Mouse (Mus musculus) heart, postnatal 25 days (tissue): ENCODE measurements around the gene Lama1. TPM values are rescaled to one million over a fixed set of nuclear protein-coding genes. Genes with fewer than 3 reads are reported as not detected.

Experiments used
- DNase-seq: peaks from one replicate; pipeline ENCODE4 v3.0.0; 2022; ENCODE audit warnings: low spot score
- intact Hi-C: fragments of 180-260 bp; cut with DNase I; formaldehyde crosslinking; loops from one replicate; pipeline ENCODE4 v1.15.1; 2025
- total RNA-seq, 2 experiments: library from RNA; stranded (reverse); gene quantifications; 2 replicates each; pipeline ENCODE4 v1.2.3; 2021

The Lama1 gene
- 1 to 10 TPM in 1 of 2 experiments, under 1 TPM in 1; 0.78 to 1.1 TPM for total RNA-seq

DNA sequence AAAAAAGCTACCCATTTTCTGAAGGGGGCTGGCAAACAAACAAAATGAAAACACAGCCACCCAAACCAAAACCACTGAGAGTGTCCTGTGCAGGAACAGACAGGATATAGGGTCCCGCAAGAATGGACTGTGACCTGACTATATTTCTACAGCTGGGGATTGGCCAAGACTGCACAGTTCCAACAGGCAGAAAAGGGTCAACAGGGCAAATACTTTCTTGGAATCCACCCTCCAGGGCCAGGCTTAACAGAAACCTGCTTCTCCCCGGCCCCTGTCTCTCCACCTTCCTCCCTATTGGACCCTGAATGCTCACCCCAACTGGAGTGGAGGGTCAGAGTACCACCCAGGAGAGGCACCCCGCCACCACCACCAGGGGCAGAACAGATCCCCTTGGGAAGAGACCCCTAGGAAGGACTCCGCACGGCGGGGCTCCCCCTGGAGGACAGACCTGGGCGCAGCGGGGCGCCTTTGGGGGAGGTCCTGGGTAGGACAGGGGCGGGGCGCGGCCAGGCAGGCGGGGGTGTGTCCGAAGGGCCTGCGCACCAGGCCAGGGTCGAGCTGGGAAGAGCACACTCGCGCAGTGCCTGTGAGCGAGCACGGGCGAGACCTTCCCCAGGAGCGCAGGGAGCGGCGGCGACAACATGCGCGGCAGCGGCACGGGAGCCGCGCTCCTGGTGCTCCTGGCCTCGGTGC is at the start of gene Lama1:
Lama1 (plus strand) TSS at position 566 of the 693 bp plus-strand sequence.
- intact Hi-C loops: no loop called here

DNA sequence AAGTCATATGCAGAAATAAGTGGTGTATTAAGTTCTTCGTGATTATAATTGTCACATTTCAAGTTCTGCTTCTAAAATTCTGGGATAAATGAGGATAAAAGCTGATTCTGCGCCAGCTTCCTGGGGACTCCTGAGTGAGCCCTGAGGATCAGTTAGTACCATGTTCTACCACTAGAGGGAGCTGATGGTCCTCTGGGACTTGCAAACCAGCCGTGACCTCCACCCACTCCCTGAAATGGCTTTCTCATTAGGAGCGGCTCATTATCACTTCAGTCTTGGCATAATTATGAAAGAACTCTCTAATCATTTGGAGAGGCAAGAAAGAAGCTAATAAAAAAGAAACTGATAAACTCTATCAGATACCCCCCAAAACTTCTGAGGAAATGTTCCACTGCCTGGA is 45.6 kb upstream of the Lama1 start:
- intact Hi-C loops: loop anchor here (5.0 kb wide), 1 partner anchor 186 kb away; no protein-coding TSS in a partner anchor
- DNase-seq: no peak

More for the DNA sequence above, at the start of gene Lama1:
- DNase-seq: peak; percentile 6

DNA sequence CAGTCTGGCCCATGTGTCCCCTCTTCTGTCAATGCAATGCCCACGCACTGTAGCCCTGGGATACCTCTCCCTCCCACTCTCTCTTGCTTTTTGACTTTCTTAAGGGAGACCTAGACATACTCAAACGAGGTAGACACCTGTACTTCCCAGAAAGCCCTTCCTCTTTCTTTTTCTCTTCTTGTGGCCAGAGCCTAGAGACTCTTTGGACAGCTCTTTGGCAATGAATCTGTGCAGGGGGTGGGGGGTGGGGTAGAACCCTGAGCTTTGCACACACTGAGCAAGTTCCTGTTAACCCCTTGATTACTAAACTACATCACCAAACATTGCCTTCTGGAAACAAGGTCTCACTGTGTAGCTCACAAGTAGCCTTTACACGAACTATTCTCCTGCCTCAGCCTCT is 32.8 kb upstream of the Lama1 start:
- DNase-seq: no peak
- intact Hi-C loops: no loop called here

DNA sequence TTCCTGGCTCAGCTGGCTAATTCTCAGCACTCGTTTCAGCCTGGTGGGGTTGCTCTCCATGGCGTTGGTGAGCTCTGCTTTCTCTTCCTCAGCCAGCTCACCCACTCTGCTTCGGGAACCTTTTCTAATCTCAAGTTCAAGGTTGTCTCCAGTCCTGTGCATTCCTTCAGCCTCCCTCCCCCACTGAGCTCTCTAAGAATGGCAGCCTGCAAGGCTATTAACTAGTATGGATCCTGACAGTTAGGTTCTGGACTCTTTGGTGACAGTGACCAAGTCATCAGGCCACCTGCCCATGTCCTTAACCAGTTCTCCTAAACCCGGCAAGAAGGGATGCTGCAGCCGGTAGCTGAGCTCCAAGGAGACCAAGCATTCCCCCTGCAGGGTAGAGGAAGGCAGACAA is 30.1 kb upstream of the Lama1 start:
- intact Hi-C loops: loop anchor here (5.0 kb wide), 3 partner anchors 80 to 980 kb away; no protein-coding TSS in a partner anchor
- no peak for DNase-seq

DNA sequence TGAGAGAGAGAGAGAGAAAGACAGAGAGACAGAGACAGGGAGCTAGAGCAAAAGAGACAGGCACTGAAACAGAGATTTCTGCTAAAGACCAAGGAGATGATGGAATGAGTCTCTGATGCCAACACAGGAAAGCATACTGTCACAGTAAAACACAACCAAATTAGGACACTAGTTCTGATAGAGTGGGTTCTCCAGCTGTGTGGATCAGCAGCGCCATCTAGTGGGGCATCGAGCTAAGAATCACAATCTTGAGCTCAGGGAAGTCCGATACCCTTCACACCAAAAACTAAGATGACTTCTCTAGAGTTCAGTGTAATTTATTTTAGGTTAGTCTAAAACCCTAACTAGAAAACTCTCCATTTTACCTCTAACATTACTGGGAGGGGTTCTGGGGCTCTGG is 29.1 kb upstream of the Lama1 start:
- intact Hi-C loops: loop anchor here (2.0 to 5.0 kb wide), 4 partner anchors 81 to 1089 kb away; no protein-coding TSS in a partner anchor
- DNase-seq: no peak

DNA sequence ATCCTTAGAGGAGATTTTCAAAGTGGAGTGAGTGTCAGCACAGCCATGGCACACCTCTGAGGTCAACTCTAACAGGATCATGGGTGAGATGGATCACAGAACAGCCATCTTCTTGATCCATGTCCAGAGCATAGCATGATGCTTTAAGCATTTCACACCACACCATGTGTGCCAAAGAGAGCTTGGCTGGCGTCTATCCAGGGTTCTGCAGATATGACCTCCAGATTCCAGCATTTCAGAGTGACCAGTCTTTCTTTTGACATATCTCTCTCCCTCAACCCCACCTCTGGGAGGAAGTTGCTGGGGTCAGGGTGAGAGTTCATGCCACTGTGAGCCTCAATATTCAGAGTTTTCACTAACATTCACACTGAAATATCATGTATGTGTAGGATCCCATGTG is 18.5 kb upstream of the Lama1 start:
- DNase-seq: no peak
- intact Hi-C loops: no loop called here

DNA sequence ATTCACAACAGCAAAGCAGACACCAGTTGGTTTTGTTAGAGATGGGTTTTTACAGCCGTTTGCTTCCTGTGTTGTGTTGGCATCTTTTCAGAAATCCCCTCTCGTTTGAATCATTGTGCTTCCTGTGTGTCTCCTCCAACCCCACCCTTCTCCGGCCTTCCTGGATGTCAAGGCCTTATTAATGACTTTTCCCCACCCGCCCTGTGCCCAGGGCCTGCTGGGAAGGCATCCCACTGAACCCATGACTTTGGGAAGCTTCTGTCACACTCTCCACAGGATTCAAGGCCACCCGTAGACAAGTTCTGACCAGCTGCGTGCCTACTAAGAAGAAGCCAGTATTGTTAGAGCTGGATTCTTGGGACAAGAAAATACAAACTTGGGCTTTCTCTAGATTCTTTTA is 16.0 kb upstream of the Lama1 start:
- DNase-seq: no peak
- intact Hi-C loops: no loop called here

DNA sequence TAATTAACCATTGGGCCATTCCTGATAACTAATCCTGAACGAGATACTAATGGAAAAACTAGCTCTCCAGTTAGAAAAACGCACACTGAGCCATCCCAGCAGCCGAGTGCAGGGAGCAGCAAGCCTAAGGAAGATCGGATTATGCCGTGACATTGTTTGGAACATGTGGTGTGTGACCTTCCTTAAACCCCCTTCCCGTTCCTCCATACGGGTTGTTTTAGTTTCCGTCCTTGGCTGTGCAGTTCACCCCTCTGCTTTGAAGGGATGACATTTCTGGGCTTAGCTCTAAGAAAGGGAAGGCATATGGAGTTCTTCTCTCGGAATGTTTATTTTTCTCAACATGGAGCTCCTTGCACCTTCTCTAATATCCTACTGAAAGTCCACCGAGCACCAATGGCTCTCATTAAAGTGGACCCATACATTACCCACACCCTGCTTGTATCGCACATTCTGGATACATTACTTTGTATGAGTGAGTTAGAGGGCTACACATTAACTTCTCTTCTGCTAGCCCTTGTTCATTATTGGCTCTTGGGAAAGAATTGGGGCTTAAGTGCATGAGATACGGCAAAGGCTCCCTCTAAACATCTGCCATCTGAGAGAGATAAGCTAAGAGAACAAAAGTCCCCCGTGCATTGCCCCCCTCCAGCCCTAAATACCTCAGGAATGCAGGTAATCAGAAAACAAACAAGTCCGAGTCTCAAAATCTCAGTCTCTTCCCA is 11.9 kb upstream of the Lama1 start:
- no peak for DNase-seq
- intact Hi-C loops: no loop called here

DNA sequence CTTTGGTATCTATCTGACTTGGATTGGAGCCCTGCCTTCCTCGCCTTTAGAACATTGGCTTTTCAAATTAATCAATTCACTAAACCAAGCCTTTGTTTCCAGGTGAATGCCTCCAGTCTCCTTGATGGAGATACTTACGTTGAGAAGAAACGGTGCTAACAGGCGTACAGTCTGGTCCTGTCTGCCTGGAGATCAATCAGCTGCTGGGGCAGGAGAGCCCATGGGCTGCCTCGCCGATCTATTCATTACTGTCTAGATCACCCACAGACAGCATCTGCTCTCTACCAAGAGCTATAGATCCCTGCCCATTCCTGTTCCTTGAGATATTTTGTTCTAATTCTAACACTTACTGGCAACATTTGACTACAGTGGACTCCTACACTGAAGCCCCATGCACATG is 9.6 kb upstream of the Lama1 start:
- no peak for DNase-seq
- intact Hi-C loops: no loop called here

DNA sequence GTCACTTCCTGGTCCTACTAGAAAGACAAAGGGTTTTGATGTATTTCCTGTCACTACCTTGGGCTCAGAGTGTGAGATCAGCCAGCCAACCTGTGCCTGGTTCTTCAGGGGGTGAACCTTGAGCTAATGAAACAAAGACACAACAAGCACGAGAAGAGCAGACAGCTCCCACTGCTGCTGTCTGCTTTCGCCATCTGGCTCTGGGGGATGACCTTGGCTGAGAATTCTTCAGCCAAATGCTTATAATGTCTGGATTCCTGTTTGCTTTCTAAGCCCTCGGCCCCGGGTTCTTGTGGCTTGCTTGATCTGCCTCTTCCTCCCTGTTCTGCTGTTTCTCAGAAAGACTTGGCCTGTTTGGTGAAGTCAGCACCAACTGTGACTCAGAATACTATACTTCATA is 6.4 kb upstream of the Lama1 start:
- intact Hi-C loops: no loop called here
- DNase-seq: no peak

DNA sequence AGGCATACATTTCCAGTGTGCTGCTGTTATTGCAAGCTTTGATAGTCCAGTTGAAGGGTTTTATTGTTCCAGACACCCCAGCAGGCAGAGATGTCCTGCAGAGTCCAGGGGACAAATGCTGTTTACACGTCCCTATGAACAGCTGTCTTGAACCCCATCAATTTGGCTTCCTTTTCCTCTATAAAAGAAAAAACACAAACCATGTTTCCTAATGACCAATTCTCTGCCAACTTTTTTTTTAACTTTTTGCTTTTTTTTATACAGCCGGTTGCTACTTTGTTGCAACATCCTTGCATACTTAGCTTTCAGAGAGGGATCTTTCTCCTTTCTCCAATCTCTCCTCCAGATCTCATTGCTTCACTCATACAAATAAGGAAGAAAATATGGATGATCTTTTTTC is 4.4 kb upstream of the Lama1 start:
- DNase-seq: no peak
- intact Hi-C loops: no loop called here

DNA sequence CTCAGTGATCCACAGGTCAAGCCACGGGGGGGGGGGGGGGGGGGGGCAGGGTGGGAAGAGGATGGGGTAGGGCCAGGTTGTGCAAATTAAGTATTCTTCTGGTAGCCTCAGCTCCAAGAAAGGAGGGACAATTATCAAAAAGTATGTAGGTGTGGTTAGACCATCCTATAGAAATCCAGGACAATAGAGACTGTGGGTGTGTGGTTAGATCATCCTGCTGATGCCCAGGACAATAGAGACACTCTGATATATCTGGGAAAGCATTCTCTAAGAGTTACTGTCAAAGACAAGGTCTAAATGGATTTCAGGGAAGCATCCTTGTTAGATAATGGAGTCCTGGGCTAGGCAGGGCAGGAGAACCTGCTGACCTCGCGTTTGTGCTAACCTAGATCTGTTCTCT is 3.2 kb upstream of the Lama1 start:
- intact Hi-C loops: no loop called here
- no peak for DNase-seq

DNA sequence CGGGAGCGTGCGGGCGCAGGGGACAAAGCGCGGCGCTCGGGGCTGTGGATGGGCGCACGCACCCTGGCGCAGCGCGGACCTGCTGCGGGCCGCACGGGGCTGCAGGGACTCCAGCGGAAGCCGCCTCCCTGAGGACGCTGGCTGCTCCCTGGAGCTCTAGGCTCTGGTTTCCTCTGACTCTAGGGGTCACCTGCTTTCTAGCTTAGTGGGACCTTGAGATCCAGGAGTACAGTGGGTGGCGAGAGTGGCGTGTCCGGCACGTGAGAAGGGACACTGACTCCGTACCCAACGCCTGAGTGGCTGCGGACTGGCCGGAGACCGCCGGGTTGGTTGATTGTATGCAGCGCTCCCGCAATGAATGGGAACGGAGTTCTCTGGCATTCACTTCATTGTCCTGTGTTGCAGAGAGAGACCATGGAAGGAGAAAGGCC is 417 bp downstream of the Lama1 start:
- no peak for DNase-seq
- intact Hi-C loops: no loop called here

DNA sequence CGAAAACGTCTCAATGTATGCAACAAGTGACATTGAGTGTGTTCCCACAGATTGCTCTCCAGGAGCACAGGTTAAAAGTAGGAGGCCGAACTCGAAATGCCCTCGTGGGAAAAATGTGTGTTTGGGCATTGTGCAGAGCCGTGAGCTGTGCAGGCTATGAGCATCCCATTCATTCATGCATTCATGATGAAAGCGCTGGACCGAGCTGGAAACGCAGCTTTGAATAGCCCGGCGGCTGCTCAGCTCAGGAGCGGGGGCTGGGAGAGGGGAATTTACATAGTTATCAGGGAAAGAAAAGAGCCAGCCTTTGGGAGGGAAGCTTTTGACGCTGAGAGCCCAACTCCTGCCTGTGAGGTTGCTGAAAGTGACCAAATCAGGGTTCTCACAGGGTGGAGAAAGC is 1.2 kb downstream of the Lama1 start:
- intact Hi-C loops: no loop called here
- DNase-seq: no peak

DNA sequence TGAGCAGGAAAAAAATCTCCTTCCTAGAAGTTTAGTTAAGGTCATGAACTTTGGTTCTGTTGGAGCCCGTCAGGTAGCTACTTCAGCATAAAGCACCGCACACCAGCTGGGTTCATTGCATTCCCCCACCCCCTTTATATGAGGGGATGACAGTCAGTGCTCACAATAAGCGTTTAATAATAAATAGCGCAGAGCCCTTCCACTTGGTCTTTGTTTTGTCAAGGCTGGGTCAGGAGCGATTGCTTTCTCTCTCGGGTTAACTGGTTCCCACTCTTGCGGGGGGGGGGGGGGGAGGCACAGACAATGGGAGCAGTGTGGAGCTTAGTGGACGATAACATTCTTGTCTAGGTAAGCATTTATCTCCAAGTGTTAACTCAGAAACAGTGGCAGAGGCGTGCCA is 4.7 kb downstream of the Lama1 start:
- intact Hi-C loops: no loop called here
- no peak for DNase-seq

DNA sequence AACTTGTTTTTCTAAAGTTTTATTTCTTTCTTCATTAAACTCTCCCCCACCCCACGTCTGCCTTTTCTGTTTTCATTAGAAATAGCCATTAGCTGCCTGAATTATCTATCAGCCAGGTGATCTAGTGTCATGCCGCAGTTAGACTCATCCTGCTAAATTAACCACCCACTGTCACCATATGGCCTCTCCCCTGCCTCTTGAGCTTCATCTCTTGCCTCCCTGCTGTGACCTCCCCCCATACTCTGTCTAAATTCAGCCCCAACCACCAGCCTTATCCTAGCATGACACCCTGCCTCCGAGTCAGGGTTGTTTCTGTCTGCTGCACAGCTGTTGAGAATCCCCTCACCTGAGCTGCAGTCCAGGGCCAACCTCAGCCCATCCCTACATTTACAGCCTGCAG is 5.9 kb downstream of the Lama1 start:
- no peak for DNase-seq
- intact Hi-C loops: no loop called here

DNA sequence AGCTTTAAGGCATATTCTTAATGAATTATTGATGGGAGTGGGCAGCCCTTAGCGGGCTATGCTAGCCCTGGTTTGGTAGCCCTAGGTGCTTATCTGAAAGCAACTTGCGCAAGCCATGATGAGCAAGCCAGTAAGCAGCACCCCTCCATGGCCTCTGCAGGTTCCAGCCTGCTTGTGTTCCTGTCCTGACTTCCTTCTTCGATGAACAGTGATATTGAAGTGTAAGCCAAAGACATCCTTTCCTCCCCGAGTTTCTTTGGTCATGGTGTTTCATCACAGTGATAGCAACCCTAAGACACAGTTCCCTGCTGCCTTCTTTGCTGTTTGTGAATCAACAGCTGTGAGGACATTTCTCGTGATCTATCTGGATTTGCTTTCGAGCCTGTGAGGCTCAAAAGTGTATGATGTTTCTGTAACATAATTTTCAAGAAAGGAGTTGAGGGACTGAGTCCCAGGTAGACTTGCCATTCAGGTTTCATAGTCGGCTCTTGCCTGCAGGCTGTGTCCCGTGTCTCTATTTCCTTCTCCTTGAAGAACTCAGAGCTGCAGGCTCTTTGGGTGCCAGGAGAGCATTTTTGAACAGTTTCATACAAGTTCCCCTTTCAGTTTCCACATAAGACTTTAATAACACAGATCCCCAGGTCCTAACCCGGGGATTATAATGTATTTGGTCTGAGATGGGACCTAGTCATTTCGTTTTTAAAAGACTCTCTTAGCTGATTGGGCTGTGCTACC is 8.1 kb downstream of the Lama1 start:
- intact Hi-C loops: no loop called here
- no peak for DNase-seq

DNA sequence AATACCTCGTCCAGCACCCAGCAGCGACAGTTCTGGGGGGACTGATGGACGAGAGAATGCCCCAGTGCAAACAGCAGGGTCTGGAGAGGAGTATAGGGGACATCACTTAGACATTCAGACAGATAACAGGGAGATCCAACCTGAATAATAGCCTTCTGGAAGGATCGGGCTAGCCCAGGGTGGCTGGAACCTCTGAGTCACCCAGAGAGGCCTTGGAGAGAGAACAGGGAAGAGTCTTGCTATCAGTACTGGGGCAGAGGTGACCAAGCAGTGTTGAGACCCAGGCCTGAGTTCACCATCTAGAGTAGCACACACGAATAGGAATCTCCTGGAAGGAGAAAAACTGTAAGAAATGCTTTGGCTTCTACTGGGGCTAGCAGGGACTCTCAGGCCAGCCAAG is 9.3 kb downstream of the Lama1 start:
- intact Hi-C loops: no loop called here
- no peak for DNase-seq

DNA sequence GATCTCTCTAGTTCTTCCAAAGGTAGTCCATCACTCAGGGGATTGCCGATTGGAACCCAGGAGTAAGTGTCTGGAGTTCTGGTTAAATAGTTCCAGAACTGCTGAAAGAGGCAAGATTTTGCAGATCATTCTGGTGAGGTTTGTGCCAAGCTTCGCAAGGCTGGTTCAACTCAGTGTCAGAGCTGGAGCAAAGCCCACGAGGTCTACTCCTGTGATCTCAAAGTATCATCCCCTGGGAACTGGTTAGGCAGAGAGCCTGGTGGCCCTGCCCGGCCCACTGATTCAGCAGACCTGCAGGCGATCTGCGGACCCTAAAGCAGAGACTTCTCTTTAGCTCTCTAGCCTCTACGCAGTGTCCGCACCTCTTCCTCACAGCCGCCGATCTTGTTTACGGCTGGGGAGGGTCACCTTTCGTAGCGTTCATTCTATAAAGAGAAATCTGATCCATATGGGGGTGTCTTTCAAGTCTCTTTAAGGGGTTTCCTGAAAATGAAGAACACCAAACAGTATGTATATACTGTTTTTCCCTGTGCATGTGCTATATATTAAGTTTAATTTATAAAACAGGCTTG is 10.8 kb downstream of the Lama1 start:
- intact Hi-C loops: no loop called here
- DNase-seq: no peak

DNA sequence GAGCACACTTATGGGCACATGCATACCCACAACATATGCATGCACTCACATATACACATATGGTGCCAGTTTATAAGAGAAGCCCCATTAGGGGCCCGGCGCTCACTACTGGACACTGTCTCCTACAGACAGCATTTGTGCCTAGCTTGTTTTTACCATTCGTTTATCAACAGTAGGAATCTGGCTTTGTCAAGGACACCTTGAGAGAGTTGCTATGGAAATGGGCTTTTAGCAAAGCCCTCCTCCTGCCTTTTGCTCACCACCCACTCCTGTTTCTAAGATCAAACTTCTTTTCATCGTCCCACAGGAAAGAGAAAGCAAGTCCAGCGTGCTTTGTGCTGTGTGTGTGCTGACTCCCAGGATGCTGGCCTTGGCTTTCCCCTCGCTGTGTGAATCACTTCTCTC is 13.3 kb downstream of the Lama1 start:
- no peak for DNase-seq

DNA sequence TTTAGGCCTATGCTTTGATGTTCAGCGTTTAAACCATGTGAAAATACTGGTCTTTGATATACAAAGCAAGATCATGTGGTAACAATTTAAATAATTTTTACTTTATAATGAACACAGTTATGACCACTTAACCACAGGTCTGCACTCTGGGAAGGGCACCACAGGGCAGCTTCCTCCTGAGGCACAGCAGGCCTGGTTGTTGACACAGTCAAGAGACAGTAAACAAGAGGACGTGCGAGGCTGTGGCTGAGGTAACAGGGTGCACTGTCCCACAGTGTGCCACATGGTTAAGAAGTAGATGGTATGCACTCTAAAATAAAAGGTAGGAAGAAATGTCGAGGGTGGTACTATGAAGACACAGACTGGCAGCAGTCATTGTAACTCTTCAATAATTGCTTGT is 14.3 kb downstream of the Lama1 start:
- intact Hi-C loops: no loop called here
- no peak for DNase-seq

More for the DNA sequence above, 13.3 kb downstream of the Lama1 start:
- intact Hi-C loops: no loop called here
